ENCODE assay signal across 24 mouse cellular contexts in genomic region chr2:11387623-11388022, GRCm38 (mm10).
DNase-seq lines count a peak whose midpoint lies in the region; ATAC-seq and TF ChIP-seq lines count a peak whose summit lies in the region.
"Had no signal": no experiment of that assay in that cellular context is flagged by ENCODE, and none has a peak within 500 bp of the region (broad histone marks: within the 10 kb centered on the region; RNA-seq: fewer than 3 reads in every experiment).

No protein-coding gene starts in this region.

- no peak for TF ChIP-seq POLR2A in kidney, adult 2 months (IDR thresholded peaks at IDR 0.05; ENCODE audit: low read depth, low read length)
- no peak for TF ChIP-seq POLR2A in cerebellum, adult 2 months (IDR thresholded peaks at IDR 0.05; ENCODE audit: borderline replicate concordance, insufficient read depth, low read length)

- peaks cover 3% of the 10 kb centered on the region; the same call in 1 of the 2 replicates for H3K4me1 ChIP-seq in kidney, adult 2 months (ENCODE audit: control insufficient read depth, insufficient read depth, low read length)
- no peaks in the 10 kb centered on the region for H3K4me1 ChIP-seq in kidney, embryonic 15.5 days
- H3K4me1 ChIP-seq in cerebellum, adult 2 months (ENCODE audit: control insufficient read depth, insufficient read depth, low read length) = no peaks in the 10 kb centered on the region; the same call in 1 of the 2 replicates
- H3K4me1 ChIP-seq: embryonic facial prominence, embryonic 13.5 days; embryonic facial prominence, embryonic 15.5 days had no signal

- no peak overlapping the region for H3K4me2 ChIP-seq in kidney, embryonic 15.5 days
- H3K4me2 ChIP-seq: embryonic facial prominence, embryonic 13.5 days; embryonic facial prominence, embryonic 15.5 days; forebrain, embryonic 12.5 days had no signal

- H3K36me3 ChIP-seq in kidney, adult 2 months (ENCODE audit: control insufficient read depth, insufficient read depth, low read length) = no peaks in the 10 kb centered on the region
- H3K36me3 ChIP-seq in kidney, embryonic 15.5 days = no peaks in the 10 kb centered on the region
- H3K36me3 ChIP-seq: embryonic facial prominence, embryonic 13.5 days; embryonic facial prominence, embryonic 15.5 days; forebrain, embryonic 10.5 days; forebrain, embryonic 12.5 days had no signal

- no peaks in the 10 kb centered on the region for H3K27me3 ChIP-seq in kidney, adult 2 months (replicated peaks; ENCODE audit: control insufficient read depth, insufficient read depth, low read length)
- H3K27me3 ChIP-seq in kidney, embryonic 15.5 days = no peaks in the 10 kb centered on the region
- H3K27me3 ChIP-seq in cerebellum, adult 2 months (ENCODE audit: control insufficient read depth, insufficient read depth, low read length) = no peaks in the 10 kb centered on the region
- H3K27me3 ChIP-seq: embryonic facial prominence, embryonic 13.5 days; embryonic facial prominence, embryonic 15.5 days; forebrain, embryonic 12.5 days had no signal

- H3K27ac ChIP-seq in kidney, adult 2 months (ENCODE audit: insufficient read depth, low read depth, low read length) = no peak overlapping the region
- no peak overlapping the region for H3K27ac ChIP-seq in kidney, embryonic 15.5 days
- no peak overlapping the region for H3K27ac ChIP-seq in cerebellum, adult 2 months (ENCODE audit: insufficient read depth, low read length)
- H3K27ac ChIP-seq: embryonic facial prominence, embryonic 13.5 days; embryonic facial prominence, embryonic 15.5 days; forebrain, embryonic 10.5 days; forebrain, embryonic 12.5 days had no signal

- H3K4me3 ChIP-seq in kidney, adult 2 months (ENCODE audit: insufficient read depth, low read depth, low read length) = no peak overlapping the region
- no peak overlapping the region for H3K4me3 ChIP-seq in kidney, embryonic 15.5 days (replicated peaks)
- no peak overlapping the region for H3K4me3 ChIP-seq in cerebellum, adult 2 months (replicated peaks; ENCODE audit: insufficient read depth, low read depth, low read length)
- H3K4me3 ChIP-seq: embryonic facial prominence, embryonic 13.5 days; embryonic facial prominence, embryonic 15.5 days; erythroblast, embryonic 14.5 days; forebrain, embryonic 10.5 days; forebrain, embryonic 12.5 days had no signal

- no peaks in the 10 kb centered on the region for H3K9me3 ChIP-seq in kidney, embryonic 15.5 days (replicated peaks)
- H3K9me3 ChIP-seq: embryonic facial prominence, embryonic 13.5 days; embryonic facial prominence, embryonic 15.5 days; forebrain, embryonic 12.5 days had no signal

- 35% methylated on average over 2 of the region's 2 CpGs for WGBS in kidney, adult 2 months
- WGBS in kidney, embryonic 15.5 days = 60% methylated on average over 2 of the region's 2 CpGs
- WGBS in cerebellum, adult 2 months = 85% methylated on average over 2 of the region's 2 CpGs

- peak; percentile 53 for DNase-seq in kidney, adult 2 months
- DNase-seq in kidney, adult 11 months = no peak
- no peak for DNase-seq in kidney, adult 18-20 months
- DNase-seq in kidney, postnatal 14 days = peak; percentile 37
- DNase-seq in kidney, postnatal 10 days = no peak
- no peak for DNase-seq in cerebellum, adult 2 months
- DNase-seq: adrenal gland, adult 8-10 months; adrenal gland, postnatal 14 days; adrenal gland, postnatal 36 days; cerebellum, adult 11-12 months; cerebellum, adult 8-10 months; cerebellum, adult 9-11 months; cerebellum, postnatal 14 days; cerebellum, postnatal 36 days; embryo, embryonic 11 days had no signal

- 0 out of 2 replicates have a peak, but pooled peaks have one; percentile 18 for ATAC-seq in kidney, embryonic 15.5 days (replicated peaks; ENCODE audit: low FRiP score)
- ATAC-seq: activated CD4-positive, CD25-positive, alpha-beta regulatory T cell, adult 4 months; forebrain, embryonic 14.5 days; forebrain, embryonic 16.5 days had no signal

- TF ChIP-seq CTCF in kidney, adult 2 months (conservative IDR thresholded peaks at IDR 0.05; ENCODE audit: insufficient read depth, insufficient read length, low read depth, low read length) = no peak
- TF ChIP-seq CTCF in cerebellum, adult 2 months (IDR thresholded peaks at IDR 0.05; ENCODE audit: borderline replicate concordance, insufficient read depth, low read depth, low read length) = no peak

- no peak overlapping the region for H3K9ac ChIP-seq in kidney, embryonic 15.5 days
- H3K9ac ChIP-seq: embryonic facial prominence, embryonic 13.5 days; embryonic facial prominence, embryonic 15.5 days; forebrain, embryonic 12.5 days had no signal

Comparison
In these comparisons a context has a peak if more than half of its experiments do, and no peak if none do; other contexts are left out.
1. DNase-seq: peak in kidney, adult 2 months (single experiment) and kidney, postnatal 14 days (single experiment); none in kidney, adult 11 months (single experiment), kidney, adult 18-20 months (single experiment), kidney, postnatal 10 days (single experiment) and cerebellum, adult 2 months (0 of 2).